Mouse (Mus musculus) bone marrow, adult 2 months (tissue): ENCODE data around the gene Ankrd9.

Source experiments
- CTCF ChIP-seq: fragments of 200-500 bp; IDR thresholded peaks from 2 replicates; pipeline ENCODE4 v1.5.1; 2011; ENCODE audit warnings: low read length, control low read depth; ENCODE audit not compliant: control insufficient read depth, insufficient read depth
- POLR2A ChIP-seq: fragments of 200-500 bp; IDR thresholded peaks from 2 replicates; pipeline ENCODE4 v1.6.1; 2011; ENCODE audit warnings: low read depth, mild to moderate bottlenecking, control low read depth, low read length, borderline replicate concordance; ENCODE audit not compliant: control insufficient read depth

- TF ChIP-seq CTCF (no peak), POLR2A (no peak)
Observed at GRCm38 (mm10) chr12:110974295-110974694, 4.5 kb downstream of the Ankrd9 start.
